Mouse (Mus musculus) liver, embryonic 12.5 days (tissue): ENCODE results near the gene Mgarp. TPM values are rescaled to one million over a fixed set of nuclear protein-coding genes. Genes with fewer than 3 reads are reported as not detected.

Experiments
- ATAC-seq: fragments of 200-750 bp; cut with Nextera tagmentation; 2 replicates; pipeline ENCODE4 v1.8.0; 2017; ENCODE audit warnings: moderate number of reproducible peaks, mild to moderate bottlenecking, moderate library complexity
- H3K27ac ChIP-seq: fragments of 300-500 bp; sonication (generic); 2 replicates; pipeline ENCODE4 v1.5.1; 2016; ENCODE audit warnings: mild to moderate bottlenecking
- H3K27me3 ChIP-seq: fragments of 300-500 bp; sonication (generic); replicated peaks from 2 replicates; pipeline ENCODE4 v1.6.1; 2016; ENCODE audit warnings: mild to moderate bottlenecking, moderate library complexity
- H3K36me3 ChIP-seq: fragments of 300-500 bp; sonication (generic); 2 replicates; pipeline ENCODE4 v1.6.1; 2016; ENCODE audit warnings: mild to moderate bottlenecking, moderate library complexity
- H3K4me1 ChIP-seq: fragments of 300-500 bp; sonication (generic); 2 replicates; pipeline ENCODE4 v1.6.1; 2016
- H3K4me2 ChIP-seq: fragments of 300-500 bp; sonication (generic); 2 replicates; pipeline ENCODE4 v1.6.1; 2016; ENCODE audit warnings: mild to moderate bottlenecking, moderate library complexity
- H3K4me3 ChIP-seq: fragments of 300-500 bp; sonication (generic); 2 replicates; pipeline ENCODE4 v1.5.1; 2016; ENCODE audit warnings: mild to moderate bottlenecking, moderate library complexity
- H3K9ac ChIP-seq: fragments of 300-500 bp; sonication (generic); 2 replicates; pipeline ENCODE4 v1.6.1; 2016; ENCODE audit warnings: mild to moderate bottlenecking, moderate library complexity
- H3K9me3 ChIP-seq: fragments of 300-500 bp; sonication (generic); replicated peaks from 2 replicates; pipeline ENCODE4 v1.6.1; 2016; ENCODE audit warnings: mild to moderate bottlenecking, moderate library complexity
- WGBS: fragments of 180-500 bp; shearing (Covaris S2); methylation state at CpG from one replicate; pipeline ENCODE4 v1.1.7; 2016; ENCODE audit not compliant: insufficient replicate concordance; 5-methylcytosine and 5-hydroxymethylcytosine counted together
- polyA plus RNA-seq: library from polyadenylated mRNA; unstranded; fragments of >200 nt; fragmentation: Nextera tagmentation; extraction: Ambion mirVana; gene quantifications from 2 replicates; pipeline ENCODE4 v1.2.1, GENCODE M21; 2016

The Mgarp gene
- polyA plus RNA-seq, 1 experiment from 2014 or later, result 1.3 TPM

DNA sequence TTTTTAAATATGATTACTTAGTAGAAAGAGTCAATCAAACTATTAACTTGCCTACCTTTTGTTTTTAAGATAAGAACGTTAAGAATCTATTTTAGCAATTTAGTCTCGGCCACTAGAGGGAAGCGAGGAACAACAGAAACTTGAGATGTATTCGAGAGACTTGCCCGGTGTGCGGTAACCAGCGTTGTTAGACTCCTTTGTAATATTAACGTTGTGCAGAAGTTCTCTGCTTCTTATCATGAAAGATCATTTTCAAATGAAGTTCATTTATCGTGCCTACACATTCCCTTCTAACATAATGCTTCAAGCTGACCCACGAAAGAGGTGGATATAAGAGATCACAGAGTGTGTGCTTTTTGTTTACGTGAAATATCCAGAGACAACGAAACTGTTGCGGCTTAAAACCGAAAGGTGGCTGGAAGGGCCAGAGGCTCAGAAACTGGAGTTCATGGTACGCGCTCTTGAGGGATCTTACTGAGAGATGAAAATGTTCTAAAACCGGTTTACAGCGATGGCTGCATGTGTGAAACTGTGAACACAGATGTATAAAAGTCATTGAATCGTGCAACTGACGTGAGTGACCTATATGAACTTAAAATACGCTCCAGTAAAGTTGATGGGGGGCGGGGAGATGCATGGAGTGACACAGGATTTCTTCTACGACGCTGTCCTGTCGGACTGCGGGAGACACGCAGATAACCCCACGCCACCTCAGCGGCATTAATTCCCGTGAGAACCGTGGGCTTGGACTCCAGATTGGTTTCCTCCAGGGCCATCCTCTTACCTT lies 18.5 kb downstream of the Mgarp start:
- Histone ChIP-seq H3K27ac (peak overlapping the region; percentile 62), H3K9me3 (no peaks in the 10 kb centered on the region), H3K36me3 (no peaks in the 10 kb centered on the region), H3K4me3 (peak overlapping the region; percentile 52), H3K27me3 (no peaks in the 10 kb centered on the region), H3K4me2 (peak overlapping the region; percentile 64), H3K9ac (peak overlapping the region; percentile 52), H3K4me1 (peaks cover 44% of the 10 kb centered on the region)
- 31% methylated on average over 31 of the region's 31 CpGs for WGBS
- no peak for ATAC-seq

DNA sequence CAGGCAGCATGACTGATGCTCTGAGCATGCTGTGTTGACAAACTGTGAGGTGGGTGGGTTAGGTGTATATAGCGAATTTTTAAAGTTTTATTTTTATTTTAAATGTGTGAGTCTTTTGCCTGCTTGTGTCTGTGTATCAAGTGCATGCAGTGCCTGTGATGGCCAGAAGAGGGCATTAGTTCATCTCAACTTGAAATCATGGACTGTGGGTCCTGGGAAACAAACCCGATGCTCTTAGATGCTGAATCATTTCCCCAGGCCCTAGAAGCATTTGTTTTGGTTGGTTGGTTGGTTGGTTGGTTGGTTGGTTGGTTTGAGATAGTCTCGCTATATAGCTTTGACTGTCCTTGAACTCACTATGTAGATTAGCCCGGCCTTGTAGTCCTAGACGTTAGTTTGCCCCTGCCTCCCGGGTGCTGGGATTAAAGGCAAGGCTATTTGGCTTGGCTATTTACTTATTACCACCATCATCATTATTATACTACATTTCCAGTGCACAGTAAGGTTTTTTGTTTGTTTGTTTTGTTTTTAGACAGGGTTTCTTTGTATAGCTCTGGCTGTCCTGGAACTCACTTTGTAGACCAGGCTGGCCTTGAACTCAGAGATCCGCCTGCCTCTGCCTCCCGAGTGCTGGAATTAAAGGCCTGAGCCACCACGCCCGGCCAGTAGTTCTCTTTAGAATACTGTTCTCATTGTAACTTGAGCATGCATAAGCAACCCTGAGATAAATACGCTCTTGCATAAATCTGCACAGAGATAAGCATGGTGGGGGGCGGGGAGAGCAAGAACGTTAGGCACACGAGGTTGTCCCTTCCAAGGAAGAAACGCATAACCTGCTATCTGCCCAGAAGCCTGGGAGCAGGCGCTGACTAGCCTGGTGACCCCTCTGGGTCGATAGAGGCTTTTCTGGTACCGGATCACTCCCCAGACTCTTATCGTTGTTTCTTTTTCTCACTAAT lies 21.0 kb downstream of the Mgarp start:
- no peaks in the 10 kb centered on the region for H3K27me3 ChIP-seq
- WGBS, result 35% methylated on average over 19 of the region's 19 CpGs
- H3K4me3 ChIP-seq, result no peak overlapping the region
- H3K27ac ChIP-seq, result peak overlapping the region; percentile 69
- peaks cover 44% of the 10 kb centered on the region for H3K4me1 ChIP-seq
- no peaks in the 10 kb centered on the region for H3K9me3 ChIP-seq
- H3K4me2 ChIP-seq, result peak overlapping the region; percentile 0; the same call in 1 of the 2 replicates
- H3K36me3 ChIP-seq, result no peaks in the 10 kb centered on the region
- peak; percentile 78 for ATAC-seq
- no peak overlapping the region for H3K9ac ChIP-seq

DNA sequence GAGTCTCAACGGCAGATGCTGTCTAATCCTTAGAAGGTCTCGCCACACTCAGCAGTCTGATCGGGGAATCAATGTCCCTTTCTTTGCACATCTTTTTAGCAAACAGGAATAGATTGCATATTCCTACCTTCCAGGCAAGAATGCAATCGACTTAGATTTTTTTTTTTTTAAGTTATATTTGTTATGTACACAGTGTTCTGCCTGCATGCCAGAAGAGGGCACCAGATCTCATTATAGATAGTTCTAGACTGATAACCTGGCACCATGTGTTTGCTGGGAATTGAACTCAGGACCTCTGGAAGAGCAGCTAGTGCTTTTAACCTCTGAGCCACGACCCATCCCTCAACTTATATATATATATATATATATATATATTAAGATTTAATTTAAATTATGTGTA lies 23.0 kb downstream of the Mgarp start:
- peaks cover 31% of the 10 kb centered on the region for H3K4me1 ChIP-seq
- no peaks in the 10 kb centered on the region for H3K27me3 ChIP-seq
- H3K36me3 ChIP-seq, result no peaks in the 10 kb centered on the region
- no peak for ATAC-seq
- no peak overlapping the region for H3K4me3 ChIP-seq
- H3K4me2 ChIP-seq, result no peak overlapping the region
- H3K9me3 ChIP-seq, result no peaks in the 10 kb centered on the region
- H3K27ac ChIP-seq, result no peak overlapping the region
- WGBS, result 55% methylated on average over 5 of the region's 5 CpGs
- H3K9ac ChIP-seq, result no peak overlapping the region

DNA sequence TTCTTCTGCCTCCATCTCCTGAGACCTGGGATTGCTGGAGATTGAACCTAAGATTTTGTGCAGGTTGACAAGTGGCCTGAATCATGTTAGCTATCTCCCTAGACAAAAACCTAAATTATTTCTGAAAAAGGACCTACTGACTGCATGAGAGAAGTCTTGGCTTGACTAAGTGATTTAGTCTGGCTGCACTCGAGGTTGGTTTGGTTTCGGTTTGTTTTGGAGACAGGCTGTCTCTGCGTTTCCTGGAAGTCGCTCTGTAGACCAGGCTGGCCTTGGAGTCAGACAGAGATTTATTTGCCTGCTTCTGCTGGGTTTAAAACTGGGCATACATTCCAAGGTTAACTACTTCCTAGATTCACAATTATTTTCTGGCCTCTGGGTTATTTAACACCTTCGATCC lies 23.7 kb downstream of the Mgarp start:
- H3K27ac ChIP-seq, result no peak overlapping the region
- 57% methylated on average over 5 of the region's 5 CpGs for WGBS

DNA sequence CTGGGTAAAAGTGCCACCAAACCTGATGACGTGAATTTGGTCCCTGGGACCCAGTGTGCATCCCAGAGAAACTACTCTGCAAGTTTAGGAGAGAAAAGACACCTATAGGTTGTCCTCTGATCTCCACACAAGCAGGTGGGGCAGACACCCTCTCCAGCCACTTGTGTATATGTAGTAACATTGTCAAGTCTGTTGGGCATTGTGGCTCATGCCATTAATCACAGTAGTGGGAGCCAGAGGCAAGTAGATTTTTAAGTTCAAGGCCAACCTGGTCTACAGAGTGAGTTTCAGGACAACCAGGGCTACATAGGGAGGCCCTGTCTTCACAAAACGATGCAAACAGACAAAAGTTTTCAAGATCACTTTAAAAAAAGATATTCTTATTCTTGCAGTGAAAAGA lies 24.7 kb downstream of the Mgarp start:
- Histone ChIP-seq H3K9me3 (no peaks in the 10 kb centered on the region), H3K4me2 (no peak overlapping the region), H3K9ac (no peak overlapping the region), H3K4me3 (no peak overlapping the region), H3K27me3 (no peaks in the 10 kb centered on the region), H3K4me1 (peaks cover 36% of the 10 kb centered on the region), H3K27ac (no peak overlapping the region), H3K36me3 (no peaks in the 10 kb centered on the region)
- no peak for ATAC-seq
- 61% methylated on average over 2 of the region's 2 CpGs for WGBS

More for the DNA sequence above, 23.7 kb downstream of the Mgarp start:
- Histone ChIP-seq H3K36me3 (no peaks in the 10 kb centered on the region), H3K4me3 (no peak overlapping the region), H3K4me2 (peak overlapping the region; percentile 29; the same call in 1 of the 2 replicates), H3K27me3 (no peaks in the 10 kb centered on the region), H3K9ac (no peak overlapping the region), H3K4me1 (peaks cover 31% of the 10 kb centered on the region), H3K9me3 (no peaks in the 10 kb centered on the region)
- no peak for ATAC-seq

DNA sequence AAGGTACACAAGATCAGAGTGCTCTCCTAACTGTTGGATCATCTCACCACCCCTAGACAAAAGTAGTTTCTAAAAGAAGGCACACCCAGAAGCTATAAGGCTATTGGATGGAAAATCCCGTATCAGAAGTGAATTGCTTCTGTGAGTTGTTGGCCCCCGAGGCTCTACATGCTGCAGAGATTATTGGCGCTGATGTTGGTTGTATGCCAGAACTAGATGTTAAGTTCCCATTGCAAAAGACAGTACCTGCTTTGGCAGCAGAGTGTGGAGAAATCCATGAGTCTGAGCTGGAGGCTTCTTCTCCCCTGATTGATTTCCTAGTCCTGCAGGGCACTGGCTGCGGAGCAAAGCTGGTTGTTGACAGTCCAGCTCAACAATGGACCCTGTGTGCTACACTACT lies 28.5 kb downstream of the Mgarp start:
- no peaks in the 10 kb centered on the region for H3K36me3 ChIP-seq
- H3K9me3 ChIP-seq, result no peaks in the 10 kb centered on the region
- peaks cover 47% of the 10 kb centered on the region for H3K4me1 ChIP-seq
- no peak overlapping the region for H3K27ac ChIP-seq
- 0 out of 2 replicates have a peak, but pooled peaks cover 6% of the 10 kb centered on the region for H3K27me3 ChIP-seq
- 56% methylated on average over 4 of the region's 4 CpGs for WGBS
- peak overlapping the region; percentile 33; the same call in 1 of the 2 replicates for H3K4me2 ChIP-seq
- H3K4me3 ChIP-seq, result no peak overlapping the region
- H3K9ac ChIP-seq, result no peak overlapping the region; the same call in 1 of the 2 replicates
- no peak for ATAC-seq

DNA sequence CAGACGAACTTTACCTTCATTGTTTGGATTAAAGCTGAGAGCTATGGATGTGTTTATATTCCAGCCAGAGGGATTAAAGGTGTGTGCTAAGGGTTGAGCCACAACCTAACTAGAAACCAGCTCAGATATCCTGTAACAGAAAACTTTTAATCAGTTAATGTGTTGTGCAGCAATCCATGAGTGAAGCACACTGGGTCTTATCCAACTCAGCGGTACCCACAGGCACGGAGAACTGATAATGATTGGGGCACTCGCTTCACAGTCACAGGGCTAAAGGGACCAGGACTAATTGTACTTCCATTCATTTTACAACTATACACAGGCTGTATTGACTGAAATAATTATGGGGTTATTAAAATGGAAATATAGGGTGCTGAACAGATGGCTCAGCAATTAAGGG lies 29.6 kb downstream of the Mgarp start:
- WGBS, result 12% methylated on average over 4 of the region's 4 CpGs
- Histone ChIP-seq H3K4me2 (peak overlapping the region; percentile 38), H3K27me3 (0 out of 2 replicates have a peak, but pooled peaks cover 6% of the 10 kb centered on the region), H3K9me3 (no peaks in the 10 kb centered on the region), H3K9ac (0 out of 2 replicates have a peak overlapping the region, but pooled peaks have one; percentile 2), H3K27ac (peak overlapping the region; percentile 72), H3K36me3 (no peaks in the 10 kb centered on the region), H3K4me1 (peaks cover 47% of the 10 kb centered on the region), H3K4me3 (no peak overlapping the region)
- ATAC-seq, result peak; percentile 73

DNA sequence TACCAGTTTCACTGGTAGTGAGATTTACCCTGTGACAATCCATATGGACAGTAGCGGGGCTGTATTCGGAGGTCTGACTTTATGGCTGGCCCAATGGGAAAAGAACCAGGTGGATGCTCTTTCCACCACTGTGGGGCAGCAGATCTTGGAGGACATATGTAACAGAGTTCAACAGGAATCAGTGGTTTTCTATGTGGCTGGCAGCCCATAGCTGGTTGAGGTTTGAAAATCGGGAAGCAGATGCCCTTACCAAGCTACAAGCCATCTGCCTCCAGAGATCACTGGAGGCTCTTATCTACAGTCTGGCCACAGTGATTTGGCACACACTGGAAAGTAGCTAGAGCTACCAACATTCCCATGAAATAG lies 31.0 kb downstream of the Mgarp start:
- 3% methylated on average over 3 of the region's 3 CpGs for WGBS
- peak overlapping the region; percentile 76; the same call in 1 of the 2 replicates for H3K27ac ChIP-seq
- peaks cover 58% of the 10 kb centered on the region for H3K4me1 ChIP-seq

DNA sequence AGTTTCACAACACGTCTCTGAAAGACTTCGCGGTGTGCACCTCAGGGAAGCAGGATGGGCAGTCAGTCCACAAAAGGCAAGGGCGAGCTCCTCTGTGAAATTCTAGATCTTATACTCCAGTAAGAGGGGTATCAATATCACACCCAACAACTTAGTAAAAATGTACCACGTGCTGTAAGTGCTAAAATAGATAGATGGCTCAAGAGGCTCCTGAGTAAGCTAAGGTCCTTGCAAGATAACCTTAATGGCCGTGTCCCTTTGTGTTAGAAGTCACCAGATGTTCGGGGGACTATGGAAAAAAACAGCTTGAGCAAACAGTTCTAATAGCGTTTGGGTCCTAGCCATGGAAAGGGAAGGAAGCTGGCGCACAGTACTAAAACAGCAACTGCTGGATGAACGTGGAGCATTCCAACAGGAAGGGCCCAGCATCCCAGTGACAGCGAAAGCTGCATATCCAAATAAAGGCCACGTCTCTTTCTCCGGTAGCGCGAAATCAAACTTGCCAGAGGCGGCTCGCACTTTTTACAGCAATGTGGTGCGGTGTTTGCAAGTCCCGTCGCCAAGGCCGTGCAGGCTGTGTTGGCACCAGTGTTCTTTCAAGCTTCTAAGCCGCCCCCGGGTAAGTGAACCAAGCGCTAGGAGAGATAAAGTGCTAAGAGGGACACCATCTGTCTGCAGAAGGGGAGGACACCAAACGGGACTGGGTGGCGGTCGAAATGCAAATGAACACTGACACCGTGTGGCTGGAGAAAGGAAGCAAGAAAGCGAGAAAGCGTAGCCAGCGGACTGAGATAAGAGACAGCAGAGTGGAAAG lies 31.6 kb downstream of the Mgarp start:
- Histone ChIP-seq H3K9me3 (no peaks in the 10 kb centered on the region), H3K9ac (peak overlapping the region; percentile 64), H3K4me3 (peak overlapping the region; percentile 55), H3K36me3 (no peaks in the 10 kb centered on the region), H3K27ac (peak overlapping the region; percentile 76), H3K27me3 (0 out of 2 replicates have a peak, but pooled peaks cover 6% of the 10 kb centered on the region), H3K4me2 (peak overlapping the region; percentile 87), H3K4me1 (peaks cover 64% of the 10 kb centered on the region)
- WGBS, result 6% methylated on average over 31 of the region's 31 CpGs
- ATAC-seq, result peak; percentile 88

More for the DNA sequence above, 31.0 kb downstream of the Mgarp start:
- no peak for ATAC-seq
- Histone ChIP-seq H3K4me2 (peak overlapping the region; percentile 87), H3K4me3 (0 out of 2 replicates have a peak overlapping the region, but pooled peaks have one; percentile 55), H3K9me3 (no peaks in the 10 kb centered on the region), H3K9ac (peak overlapping the region; percentile 64; the same call in 1 of the 2 replicates), H3K36me3 (no peaks in the 10 kb centered on the region), H3K27me3 (0 out of 2 replicates have a peak, but pooled peaks cover 6% of the 10 kb centered on the region)

DNA sequence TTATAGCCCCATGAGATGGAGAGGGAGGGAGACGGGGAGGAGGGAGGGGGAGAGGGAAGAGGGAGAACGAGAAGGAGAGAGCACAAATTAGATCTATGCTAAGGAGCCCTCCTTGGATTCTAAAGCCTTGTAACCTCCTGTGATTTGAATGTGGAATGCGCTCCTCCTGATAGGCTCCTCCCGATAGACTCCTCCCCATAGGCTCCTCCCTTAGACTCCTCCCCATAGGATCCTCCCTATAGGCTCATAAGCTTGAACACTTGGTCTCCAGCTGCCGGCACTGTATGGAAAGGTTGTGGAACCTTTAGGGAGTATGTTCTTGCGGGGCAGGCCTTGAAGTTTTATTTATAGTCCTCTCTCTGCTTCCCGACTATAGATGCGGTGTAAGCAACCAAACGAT lies 35.5 kb downstream of the Mgarp start:
- H3K27me3 ChIP-seq, result 0 out of 2 replicates have a peak, but pooled peaks cover 6% of the 10 kb centered on the region
- peaks cover 63% of the 10 kb centered on the region for H3K4me1 ChIP-seq
- no peaks in the 10 kb centered on the region for H3K36me3 ChIP-seq
- 41% methylated on average over 9 of the region's 9 CpGs for WGBS
- ATAC-seq, result peak; percentile 28; the same call in 1 of the 2 replicates
- peak overlapping the region; percentile 38 for H3K4me2 ChIP-seq
- no peaks in the 10 kb centered on the region for H3K9me3 ChIP-seq
- H3K27ac ChIP-seq, result no peak overlapping the region; the same call in 1 of the 2 replicates
- no peak overlapping the region for H3K4me3 ChIP-seq
- H3K9ac ChIP-seq, result no peak overlapping the region
